Mouse (Mus musculus) lung, embryonic 14.5 days (tissue): ENCODE results near the gene Myo18a. TPM values are rescaled to one million over a fixed set of nuclear protein-coding genes. Genes with fewer than 3 reads are reported as not detected.
A peak's percentile ranks its signal among the peaks of the same experiment; 100 is the strongest.

ENCODE experiments used
- ATAC-seq: fragments of 200-750 bp; cut with Nextera tagmentation; 2 replicates; pipeline ENCODE4 v1.8.0; 2017; ENCODE audit warnings: mild to moderate bottlenecking, moderate TSS enrichment, moderate library complexity; ENCODE audit not compliant: insufficient read depth
- DNase-seq: peaks from one replicate; pipeline ENCODE4 v3.0.0-alpha.2; 2015
- H3K27ac ChIP-seq: fragments of 300-500 bp; sonication (generic); 2 replicates; pipeline ENCODE4 v1.5.1; 2014; ENCODE audit warnings: low read depth, mild to moderate bottlenecking, moderate library complexity
- H3K27me3 ChIP-seq: fragments of 300-500 bp; sonication (generic); 2 replicates; pipeline ENCODE4 v1.6.1; 2014; ENCODE audit warnings: low read length, control low read depth; ENCODE audit not compliant: insufficient read depth
- H3K36me3 ChIP-seq: fragments of 300-500 bp; sonication (generic); 2 replicates; pipeline ENCODE4 v1.6.1; 2014; ENCODE audit warnings: control low read depth; ENCODE audit not compliant: insufficient read depth
- H3K4me1 ChIP-seq: fragments of 300-500 bp; sonication (generic); 2 replicates; pipeline ENCODE4 v1.6.1; 2014; ENCODE audit warnings: antibody characterized with exemption, control low read depth; ENCODE audit not compliant: insufficient read depth
- H3K4me2 ChIP-seq: fragments of 300-500 bp; sonication (generic); 2 replicates; pipeline ENCODE4 v1.6.1; 2014; ENCODE audit warnings: mild to moderate bottlenecking
- H3K4me3 ChIP-seq: fragments of 300-500 bp; sonication (generic); 2 replicates; pipeline ENCODE4 v1.5.1; 2014; ENCODE audit warnings: low read depth, low read length
- H3K9ac ChIP-seq: fragments of 300-500 bp; sonication (generic); 2 replicates; pipeline ENCODE4 v1.6.1; 2014
- H3K9me3 ChIP-seq: fragments of 300-500 bp; sonication (generic); 2 replicates; pipeline ENCODE4 v1.6.1; 2016; ENCODE audit warnings: low read depth, low read length, control low read depth
- CTCF ChIP-seq: IDR thresholded peaks from 2 replicates; pipeline ENCODE4 v1.5.1; 2016; ENCODE audit warnings: antibody characterized with exemption, low read depth
- WGBS: fragments of 180-500 bp; shearing (Covaris S2); extraction: QIAGEN DNeasy Blood & Tissue Kit; methylation state at CpG from one replicate; pipeline ENCODE4 v1.1.7; 2014; 5-methylcytosine and 5-hydroxymethylcytosine counted together
- polyA plus RNA-seq: library from polyadenylated mRNA; unstranded; fragments of >200 nt; fragmentation: Nextera tagmentation; extraction: Ambion mirVana; gene quantifications from 2 replicates; pipeline ENCODE4 v1.2.1, GENCODE M21; 2014

The Myo18a gene
- polyA plus RNA-seq, 1 experiment from 2014 or later = 35.0 TPM

GRCm38 (mm10) chr11:77849151-77849550, 86.1 kb downstream of the Myo18a start:
- Histone ChIP-seq H3K36me3 (peaks cover 78% of the 10 kb centered on the region), H3K9me3 (no peaks in the 10 kb centered on the region), H3K4me1 (0 out of 2 replicates have a peak, but pooled peaks cover 4% of the 10 kb centered on the region), H3K4me2 (no peak overlapping the region), H3K4me3 (no peak overlapping the region), H3K27me3 (no peaks in the 10 kb centered on the region), H3K9ac (no peak overlapping the region), H3K27ac (no peak overlapping the region)
- DNase-seq = no peak
- ATAC-seq = no peak
- no peak for TF ChIP-seq CTCF
- 62% methylated on average over 7 of the region's 7 CpGs for WGBS

- Histone ChIP-seq H3K4me2 (0 out of 2 replicates have a peak overlapping the region, but pooled peaks have one; percentile 10), H3K9me3 (no peaks in the 10 kb centered on the region), H3K36me3 (peaks cover 69% of the 10 kb centered on the region), H3K9ac (no peak overlapping the region), H3K27ac (no peak overlapping the region; the same call in 1 of the 2 replicates), H3K4me1 (0 out of 2 replicates have a peak, but pooled peaks cover 4% of the 10 kb centered on the region), H3K27me3 (no peaks in the 10 kb centered on the region), H3K4me3 (no peak overlapping the region)
- 48% methylated on average over 24 of the region's 24 CpGs for WGBS
- ATAC-seq (0 out of 2 replicates have a peak, but pooled peaks have one; percentile 29), DNase-seq (peak; percentile 52)
- no peak for TF ChIP-seq CTCF
Measured at GRCm38 (mm10) chr11:77850401-77851244, 87.6 kb downstream of the Myo18a start.

GRCm38 (mm10) chr11:77851483-77852010, 88.5 kb downstream of the Myo18a start:
- no peak overlapping the region for H3K27ac ChIP-seq
- H3K27me3 ChIP-seq = no peaks in the 10 kb centered on the region
- H3K9me3 ChIP-seq = no peaks in the 10 kb centered on the region
- DNase-seq (no peak), ATAC-seq (no peak)
- H3K4me2 ChIP-seq = no peak overlapping the region
- H3K36me3 ChIP-seq = peaks cover 68% of the 10 kb centered on the region
- H3K9ac ChIP-seq = no peak overlapping the region
- no peak overlapping the region for H3K4me3 ChIP-seq
- no peak for TF ChIP-seq CTCF
- 0 out of 2 replicates have a peak, but pooled peaks cover 4% of the 10 kb centered on the region for H3K4me1 ChIP-seq
- 71% methylated on average over 6 of the region's 6 CpGs for WGBS

- WGBS = 36% methylated on average over 3 of the region's 3 CpGs
- no peak for TF ChIP-seq CTCF
- peaks cover 64% of the 10 kb centered on the region for H3K36me3 ChIP-seq
- no peak overlapping the region for H3K4me3 ChIP-seq
- no peaks in the 10 kb centered on the region for H3K27me3 ChIP-seq
- H3K9me3 ChIP-seq = no peaks in the 10 kb centered on the region
- 0 out of 2 replicates have a peak, but pooled peaks cover 4% of the 10 kb centered on the region for H3K4me1 ChIP-seq
- ATAC-seq (no peak), DNase-seq (no peak)
- H3K9ac ChIP-seq = no peak overlapping the region
- H3K4me2 ChIP-seq = no peak overlapping the region
- H3K27ac ChIP-seq = no peak overlapping the region
Measured at GRCm38 (mm10) chr11:77852195-77852594, 89.1 kb downstream of the Myo18a start.

- no peaks in the 10 kb centered on the region for H3K27me3 ChIP-seq
- ATAC-seq = no peak
- no peak overlapping the region for H3K27ac ChIP-seq
- no peak overlapping the region for H3K9ac ChIP-seq
- H3K4me2 ChIP-seq = no peak overlapping the region
- no peak for DNase-seq
- H3K36me3 ChIP-seq = peaks cover 62% of the 10 kb centered on the region
- 89% methylated on average over 17 of the region's 17 CpGs for WGBS
- 0 out of 2 replicates have a peak, but pooled peaks cover 4% of the 10 kb centered on the region for H3K4me1 ChIP-seq
- no peak for TF ChIP-seq CTCF
- H3K9me3 ChIP-seq = no peaks in the 10 kb centered on the region
- no peak overlapping the region for H3K4me3 ChIP-seq
Measured at GRCm38 (mm10) chr11:77852941-77853668, 90.1 kb downstream of the Myo18a start.

GRCm38 (mm10) chr11:77854641-77855040, 91.6 kb downstream of the Myo18a start:
- Histone ChIP-seq H3K9ac (no peak overlapping the region), H3K27me3 (peaks cover 2% of the 10 kb centered on the region; the same call in 1 of the 2 replicates), H3K27ac (no peak overlapping the region), H3K4me3 (no peak overlapping the region), H3K4me2 (no peak overlapping the region), H3K4me1 (0 out of 2 replicates have a peak, but pooled peaks cover 4% of the 10 kb centered on the region), H3K9me3 (no peaks in the 10 kb centered on the region), H3K36me3 (peaks cover 69% of the 10 kb centered on the region)
- ATAC-seq (no peak), DNase-seq (no peak)
- 42% methylated on average over 3 of the region's 3 CpGs for WGBS
- no peak for TF ChIP-seq CTCF
